Mouse (Mus musculus) small intestine, adult 2 months (tissue): ENCODE measurements at regions not wholly inside any gene's neighbourhood (a gene's known extent, or its start where the extent isn't known, plus 50 kb on each side); places are given as distances from the start of the nearest gene placed in this dataset.

Source experiments
- CTCF ChIP-seq: fragments of 200-500 bp; IDR thresholded peaks from 2 replicates; pipeline ENCODE4 v1.5.1; 2012; ENCODE audit warnings: low read depth, mild to moderate bottlenecking, control low read depth, inconsistent platforms, low read length, moderate library complexity, mixed read lengths; ENCODE audit not compliant: insufficient replicate concordance, insufficient read length; ENCODE audit errors: extremely low read depth
- POLR2A ChIP-seq: fragments of 200-500 bp; IDR thresholded peaks from 2 replicates; pipeline ENCODE4 v1.6.1; 2012; ENCODE audit warnings: low read depth, mild to moderate bottlenecking, control low read depth, inconsistent platforms, low read length, moderate library complexity

DNA sequence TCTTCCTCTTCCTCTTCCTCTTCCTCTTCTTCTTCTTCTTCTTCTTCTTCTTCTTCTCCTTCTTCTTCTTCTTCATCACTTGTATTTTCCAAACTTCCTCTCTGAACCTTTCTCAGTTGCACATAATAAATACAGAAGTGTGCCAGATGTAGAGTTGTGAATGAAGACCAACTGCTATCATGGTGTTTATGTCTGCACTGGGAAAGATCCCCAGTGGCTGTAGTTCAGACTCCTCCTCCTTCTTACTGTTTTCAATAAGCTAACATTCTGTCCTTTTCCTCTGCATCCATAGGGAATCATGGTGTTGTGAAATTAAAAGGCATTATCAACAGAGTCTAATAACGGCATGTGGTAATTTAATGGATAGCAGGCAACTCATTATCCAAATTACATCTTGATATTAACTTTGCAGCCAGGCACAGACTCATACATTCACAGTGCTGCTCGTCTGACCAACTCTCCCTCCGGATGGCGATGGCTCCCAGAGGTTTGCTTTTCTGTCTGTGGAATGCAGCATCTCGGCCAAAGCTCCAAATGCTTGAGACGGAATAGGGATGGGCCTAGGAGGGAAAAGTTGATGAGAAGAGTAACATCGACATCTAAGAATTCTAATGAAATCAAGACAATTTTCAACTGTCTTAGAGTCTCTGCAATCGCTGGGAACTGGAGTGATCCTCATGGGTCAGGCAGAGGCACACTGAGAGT lies 219.6 kb downstream of the Irs2 start:
- TF ChIP-seq POLR2A (no peak), CTCF (no peak)
